Mouse (Mus musculus) brain, embryonic 18.5 days (tissue): Measurements from ENCODE around the gene B4galt1.

Source experiments
- DNase-seq: peaks from one replicate; pipeline ENCODE4 v3.0.0-alpha.2; 2012; ENCODE audit warnings: low read depth, low spot score

The B4galt1 gene

GRCm38 (mm10) chr4:40853565-40854386 lies at the start of gene B4galt1:
B4galt1 (minus strand) TSS chr4:40854005.
- DNase-seq, result peak; percentile 94

- no peak for DNase-seq
Measured at GRCm38 (mm10) chr4:40900612-40901011, 46.8 kb upstream of the B4galt1 start.

GRCm38 (mm10) chr4:40900071-40900470 lies 46.3 kb upstream of the B4galt1 start:
- DNase-seq, result no peak

GRCm38 (mm10) chr4:40899264-40899663 lies 45.5 kb upstream of the B4galt1 start:
- DNase-seq, result no peak

- no peak for DNase-seq
Measured at GRCm38 (mm10) chr4:40898476-40899044, 44.8 kb upstream of the B4galt1 start.

GRCm38 (mm10) chr4:40895646-40896045 lies 41.8 kb upstream of the B4galt1 start:
- no peak for DNase-seq

GRCm38 (mm10) chr4:40895118-40895517 lies 41.3 kb upstream of the B4galt1 start:
- DNase-seq, result no peak

GRCm38 (mm10) chr4:40891206-40891605 lies 37.4 kb upstream of the B4galt1 start:
- no peak for DNase-seq

- no peak for DNase-seq
Measured at GRCm38 (mm10) chr4:40889983-40890382, 36.2 kb upstream of the B4galt1 start.

GRCm38 (mm10) chr4:40889252-40889651 lies 35.4 kb upstream of the B4galt1 start:
- no peak for DNase-seq

GRCm38 (mm10) chr4:40888839-40889238 lies 35.0 kb upstream of the B4galt1 start:
- no peak for DNase-seq

- no peak for DNase-seq
Measured at GRCm38 (mm10) chr4:40885883-40886282, 32.1 kb upstream of the B4galt1 start.

- DNase-seq, result no peak
Measured at GRCm38 (mm10) chr4:40885166-40885525, 31.3 kb upstream of the B4galt1 start.

- no peak for DNase-seq
Measured at GRCm38 (mm10) chr4:40884282-40885165, 30.7 kb upstream of the B4galt1 start.

GRCm38 (mm10) chr4:40883200-40883599 lies 29.4 kb upstream of the B4galt1 start:
- no peak for DNase-seq

- DNase-seq, result no peak
Measured at GRCm38 (mm10) chr4:40877528-40877927, 23.7 kb upstream of the B4galt1 start.

GRCm38 (mm10) chr4:40876814-40877371 lies 23.1 kb upstream of the B4galt1 start:
- no peak for DNase-seq

- no peak for DNase-seq
Measured at GRCm38 (mm10) chr4:40875842-40876241, 22.0 kb upstream of the B4galt1 start.

- no peak for DNase-seq
Measured at GRCm38 (mm10) chr4:40874794-40875552, 21.2 kb upstream of the B4galt1 start.

GRCm38 (mm10) chr4:40874151-40874600 lies 20.4 kb upstream of the B4galt1 start:
- DNase-seq, result no peak

- no peak for DNase-seq
Measured at GRCm38 (mm10) chr4:40873320-40873719, 19.5 kb upstream of the B4galt1 start.
